Mouse (Mus musculus) left cerebral cortex, postnatal 4 days (tissue): Measurements from ENCODE around the gene Trim12c. TPM values are rescaled to one million over a fixed set of nuclear protein-coding genes. Genes with fewer than 3 reads are reported as not detected.
"Not testable (repeated sequence)": the region's sequence is repeated elsewhere in the genome, so short reads cannot be mapped to it uniquely, and the experiment has no call there.

Experiments used
- DNase-seq: peaks from one replicate; pipeline ENCODE4 v3.0.0-alpha.2; 2022
- intact Hi-C: fragments of 180-260 bp; cut with DNase I; formaldehyde crosslinking; loops from one replicate; pipeline ENCODE4 v1.15.1; 2025
- total RNA-seq, 2 experiments: library from RNA; stranded (reverse); gene quantifications; 2 replicates each; pipeline ENCODE4 v1.2.3; 2021

The Trim12c gene
- 1 to 10 TPM; 1.6 to 2.0 TPM for total RNA-seq

DNA sequence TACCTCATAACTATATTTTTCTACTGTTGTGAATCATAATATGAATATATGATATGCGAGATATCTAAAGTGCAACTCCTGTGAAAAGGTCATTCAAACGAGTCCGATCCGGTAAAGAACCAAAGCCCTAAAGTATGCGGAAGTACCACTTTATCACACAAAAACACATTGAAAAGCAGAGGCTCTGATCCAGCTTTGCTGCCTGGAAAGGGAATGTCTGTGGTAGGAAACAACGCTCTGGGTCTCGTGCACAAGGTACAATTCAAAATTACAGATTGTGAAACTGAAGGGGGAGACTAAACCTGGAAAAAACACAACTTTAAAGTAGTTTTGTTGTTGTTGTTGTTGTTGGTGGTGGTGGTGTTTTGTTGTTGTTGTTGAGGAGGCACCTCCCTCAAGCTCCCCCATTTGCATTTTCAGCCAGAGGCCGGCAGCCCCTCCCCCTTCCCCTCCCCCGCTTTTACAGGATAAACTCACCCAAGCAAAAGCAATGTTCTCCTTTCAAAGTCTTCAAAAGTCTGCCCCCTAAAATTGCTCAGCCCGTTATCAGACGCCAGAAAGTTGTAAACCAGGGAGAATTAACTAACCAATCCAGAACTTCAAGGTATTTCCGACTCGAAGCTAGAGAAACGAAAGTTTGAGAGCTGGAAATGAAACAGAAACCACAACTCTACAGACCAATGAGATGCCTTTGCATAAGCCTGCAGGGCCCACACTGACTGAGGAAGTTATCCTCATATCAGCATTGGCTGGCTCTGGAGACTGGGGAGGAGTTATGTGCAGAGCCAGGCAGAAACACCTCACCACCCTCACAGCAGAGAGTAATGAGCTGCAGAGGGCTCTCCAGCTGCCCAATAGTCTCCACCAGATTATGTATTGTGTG is at the start of gene Trim12c:
Gene Trim12c (minus strand): TSS at position 646 of the 883 bp plus-strand sequence.
- DNase-seq = peak; percentile 9
- intact Hi-C loops = no loop called here

DNA sequence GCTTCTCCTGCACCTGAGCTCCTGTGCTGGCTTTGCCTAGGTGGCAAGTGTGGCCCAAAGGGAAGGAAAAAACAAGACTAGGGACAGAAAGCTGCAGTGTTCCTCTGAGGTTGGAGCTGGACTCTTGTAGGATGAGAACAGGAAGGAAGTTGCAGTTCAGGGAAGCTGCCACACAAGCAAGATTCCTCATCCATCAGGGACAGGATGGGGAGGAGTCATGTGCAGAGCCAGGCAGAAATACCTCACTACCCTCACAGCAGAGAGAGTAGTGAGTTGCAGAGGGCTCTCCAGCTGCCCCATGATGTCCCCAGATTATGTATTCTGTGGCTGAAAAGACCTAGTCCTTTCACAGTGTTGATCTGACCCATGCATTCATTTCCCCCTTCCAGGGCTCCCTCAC is 48.0 kb upstream of the Trim12c start:
- intact Hi-C loops = no loop called here
- no peak for DNase-seq

GRCm38 (mm10) chr7:104400698-104401097 is 47.5 kb upstream of the Trim12c start, which contains the start of gene Trim30c:
Trim30c (minus strand) TSS chr7:104400837.
- no peak for DNase-seq
- intact Hi-C loops = no loop called here

- intact Hi-C loops = no loop called here
- no peak for DNase-seq
These were observed 45.3 kb upstream of the Trim12c start for GRCm38 (mm10) chr7:104398492-104398891.

DNA sequence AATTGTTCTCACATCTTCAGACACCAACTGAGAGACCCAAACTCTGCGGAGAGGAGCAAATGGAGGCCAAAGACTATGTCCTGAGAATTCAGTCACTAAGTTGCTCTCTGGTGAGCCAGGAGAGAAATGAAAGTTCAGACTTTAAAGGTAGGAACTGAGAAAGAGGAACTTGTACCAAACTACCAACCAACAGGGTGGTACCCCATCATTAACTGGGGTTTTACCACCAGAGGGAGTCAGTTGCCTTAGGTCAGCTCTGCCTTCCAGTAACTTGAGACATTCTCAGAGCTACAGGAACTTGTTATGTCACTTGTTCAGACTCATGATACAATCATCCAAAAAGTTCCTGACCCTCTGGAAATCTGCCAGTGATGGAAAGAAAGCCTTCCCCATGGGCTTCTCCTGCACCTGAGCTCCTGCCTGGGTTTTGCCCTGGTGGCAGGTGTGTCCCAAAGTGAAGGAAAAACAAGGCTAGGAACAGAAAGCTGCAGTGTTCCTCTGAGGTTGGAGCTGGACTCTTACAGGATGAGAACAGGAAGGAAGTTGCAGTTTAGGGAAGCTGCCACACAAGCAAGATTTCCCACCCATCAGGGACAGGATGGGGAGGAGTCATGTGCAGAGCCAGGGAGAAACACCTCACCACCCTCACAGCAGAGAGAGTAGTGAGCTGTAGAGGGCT is 16.7 kb upstream of the Trim12c start, which contains the start of gene Trim30b:
Gene Trim30b (minus strand): TSS at position 149 of the 679 bp plus-strand sequence.
- intact Hi-C loops = no loop called here
- DNase-seq = no peak

- DNase-seq = no peak
- intact Hi-C loops = no loop called here
These were observed 13.2 kb upstream of the Trim12c start for GRCm38 (mm10) chr7:104366339-104366738.

- DNase-seq = no peak
- intact Hi-C loops = no loop called here
These were observed 422 bp upstream of the Trim12c start for GRCm38 (mm10) chr7:104353600-104353967.

DNA sequence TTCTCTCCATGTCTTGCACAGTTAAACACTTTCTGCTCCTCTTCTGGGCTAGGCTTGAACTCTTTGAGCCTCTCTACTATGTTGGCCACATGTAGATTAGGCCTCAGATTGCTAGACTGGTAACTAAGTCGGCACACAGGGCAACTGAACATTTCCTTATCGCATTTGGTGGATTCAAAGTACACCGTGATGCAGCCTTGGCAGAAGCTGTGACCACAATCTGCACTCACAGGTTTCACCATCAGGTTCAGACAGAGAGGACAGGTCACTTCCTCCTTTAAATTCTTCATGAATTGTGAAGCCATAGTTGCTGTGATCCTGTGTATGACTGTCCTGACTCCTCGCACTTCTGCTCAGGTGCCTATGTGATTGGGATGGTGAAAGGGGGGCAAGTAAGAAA is 5.1 kb downstream of the Trim12c start:
- DNase-seq, intact Hi-C loops: not testable (repeated sequence)

DNA sequence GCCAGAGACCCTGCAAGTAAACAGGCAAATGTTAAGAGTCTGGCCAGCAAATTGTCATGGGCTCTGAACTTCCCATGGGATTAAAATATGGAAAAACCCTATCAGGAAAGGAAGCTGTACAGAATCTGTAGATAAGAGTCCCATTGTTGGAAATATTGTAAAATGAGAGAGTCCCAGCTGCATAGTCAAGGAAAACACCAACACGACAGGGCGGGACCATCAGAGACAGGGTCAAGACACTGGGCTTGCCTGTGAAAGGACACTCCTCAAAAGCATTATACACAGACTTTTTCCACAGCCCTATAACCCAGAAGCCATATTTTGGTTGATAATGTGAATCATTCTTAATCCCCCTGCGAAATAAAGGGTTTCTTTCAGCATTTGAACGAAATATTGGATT is 12.4 kb downstream of the Trim12c start:
- DNase-seq, intact Hi-C loops: not testable (repeated sequence)

- intact Hi-C loops, DNase-seq: not testable (repeated sequence)
These were observed 17.6 kb downstream of the Trim12c start for GRCm38 (mm10) chr7:104335547-104335946.

DNA sequence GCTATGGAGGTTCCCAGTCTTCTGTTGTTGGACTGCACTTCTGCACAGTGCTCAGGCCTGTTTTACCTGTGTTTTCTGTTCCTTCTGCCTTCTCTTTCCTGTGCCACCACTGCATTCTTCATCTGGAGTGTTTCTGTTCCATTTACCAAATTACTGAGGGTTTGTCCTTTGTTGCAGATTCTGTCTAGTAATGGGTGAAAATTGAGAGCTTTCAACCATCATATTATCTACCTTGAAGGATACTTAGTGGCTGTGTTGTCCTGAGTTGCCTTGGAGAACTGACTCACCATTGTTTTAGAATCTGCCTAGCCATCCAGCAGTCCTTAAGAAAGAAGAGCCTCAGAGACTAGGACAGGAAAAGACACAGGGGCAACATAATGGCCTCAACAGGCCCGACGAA is 24.0 kb downstream of the Trim12c start, which contains the start of gene Trim34b:
Gene Trim34b (plus strand): TSS at position 301 of the 400 bp plus-strand sequence.
- intact Hi-C loops = not testable (repeated sequence)

GRCm38 (mm10) chr7:104322028-104322427 is 31.1 kb downstream of the Trim12c start:
- intact Hi-C loops = no loop called here
- no peak for DNase-seq

More for the DNA sequence above, 24.0 kb downstream of the Trim12c start, which contains the start of gene Trim34b:
- not testable (repeated sequence) for DNase-seq

DNA sequence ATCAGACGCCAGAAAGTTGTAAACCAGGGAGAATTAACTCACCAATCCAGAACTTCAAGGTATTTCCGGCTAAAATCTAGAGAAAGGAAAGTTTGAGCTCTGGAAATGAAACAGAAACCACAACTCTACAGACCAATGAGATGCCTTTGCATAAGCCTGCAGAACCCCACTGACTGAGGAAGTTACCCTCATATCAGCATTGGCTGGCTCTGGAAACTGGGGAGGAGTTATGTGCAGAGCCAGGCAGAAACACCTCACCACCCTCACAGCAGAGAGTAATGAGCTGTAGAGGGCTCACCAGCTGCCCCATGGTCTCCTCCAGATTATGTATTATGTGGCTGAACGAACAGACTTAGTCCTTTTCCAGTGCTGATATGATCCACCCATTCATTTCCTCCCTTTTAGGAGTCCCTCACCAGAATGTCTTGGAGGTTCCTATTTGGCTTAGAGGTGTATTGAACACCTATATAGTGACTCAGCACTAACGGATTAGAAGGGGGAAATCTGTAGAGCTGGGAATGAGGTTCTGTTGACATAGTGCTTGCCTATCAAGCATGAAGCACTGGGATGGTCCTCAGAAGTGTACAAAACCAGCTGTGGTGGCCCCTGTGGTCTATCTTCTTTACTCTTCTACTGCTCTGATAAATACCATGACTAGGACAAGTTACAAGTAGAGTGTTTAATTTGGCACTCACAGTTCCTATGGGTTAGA is 37.6 kb downstream of the Trim12c start, which contains the start of gene Trim12a:
Gene Trim12a (minus strand): TSS at position 98 of the 712 bp plus-strand sequence.
- intact Hi-C loops, DNase-seq: not testable (repeated sequence)

DNA sequence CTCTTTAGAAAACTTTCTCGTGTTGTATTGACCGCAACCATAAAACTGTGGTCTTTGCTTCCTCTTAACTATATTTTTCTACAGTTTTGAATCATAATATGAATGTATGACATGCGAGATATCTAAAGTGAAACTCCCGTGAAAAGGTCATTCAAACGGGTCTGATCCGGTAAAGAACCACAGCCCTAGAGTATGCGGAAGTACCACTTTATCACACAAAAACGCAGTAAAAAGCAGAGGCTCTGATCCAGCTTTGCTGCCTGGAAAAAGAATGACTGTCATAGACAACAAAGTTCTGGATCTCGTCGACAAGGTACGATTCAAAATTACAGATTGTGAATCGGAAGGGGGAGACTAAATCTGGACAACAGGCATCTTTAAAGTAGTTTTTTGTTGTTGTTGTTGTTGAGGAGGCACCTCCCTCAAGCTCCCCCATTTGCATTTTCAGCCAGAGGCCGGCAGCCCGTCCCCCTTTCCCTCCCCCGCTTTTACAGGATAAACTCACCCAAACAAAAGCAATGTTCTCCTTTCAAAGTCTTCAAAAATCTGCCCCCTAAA is 38.3 kb downstream of the Trim12c start:
- no peak for DNase-seq
- intact Hi-C loops = no loop called here

- intact Hi-C loops = no loop called here
- DNase-seq = no peak
These were observed 61.3 kb downstream of the Trim12c start for GRCm38 (mm10) chr7:104291638-104292400.

- no peak for DNase-seq
- intact Hi-C loops = no loop called here
These were observed 62.5 kb downstream of the Trim12c start for GRCm38 (mm10) chr7:104290641-104291040.
